Mouse (Mus musculus) hindbrain, postnatal 0 days (tissue): ENCODE data around the gene Olfr1089. TPM values are rescaled to one million over a fixed set of nuclear protein-coding genes. Genes with fewer than 3 reads are reported as not detected.

Experiments used
- ATAC-seq: fragments of 200-750 bp; cut with Nextera tagmentation; 2 replicates; pipeline ENCODE4 v1.8.0; 2017; ENCODE audit warnings: mild to moderate bottlenecking, moderate TSS enrichment, moderate library complexity
- DNase-seq: peaks from one replicate; pipeline ENCODE4 v3.0.0-alpha.2; 2015; ENCODE audit warnings: low spot score
- H3K27ac ChIP-seq: fragments of 300-500 bp; sonication (generic); 2 replicates; pipeline ENCODE4 v1.5.1; 2014; ENCODE audit warnings: mild to moderate bottlenecking
- H3K27me3 ChIP-seq: fragments of 300-500 bp; sonication (generic); 2 replicates; pipeline ENCODE4 v1.6.1; 2014; ENCODE audit warnings: low read length, mixed read lengths; ENCODE audit not compliant: insufficient read depth
- H3K36me3 ChIP-seq: fragments of 300-500 bp; sonication (generic); 2 replicates; pipeline ENCODE4 v1.6.1; 2014; ENCODE audit warnings: low read length, mixed read lengths; ENCODE audit not compliant: insufficient read depth
- H3K4me1 ChIP-seq: fragments of 300-500 bp; sonication (generic); 2 replicates; pipeline ENCODE4 v1.6.1; 2014; ENCODE audit warnings: antibody characterized with exemption, low read length, mixed read lengths; ENCODE audit not compliant: insufficient read depth
- H3K4me2 ChIP-seq: fragments of 300-500 bp; sonication (generic); 2 replicates; pipeline ENCODE4 v1.6.1; 2014; ENCODE audit warnings: low read depth, mild to moderate bottlenecking, low read length, moderate library complexity, mixed read lengths
- H3K4me3 ChIP-seq: fragments of 300-500 bp; sonication (generic); 2 replicates; pipeline ENCODE4 v1.5.1; 2014; ENCODE audit warnings: low read length
- H3K9ac ChIP-seq: fragments of 300-500 bp; sonication (generic); replicated peaks from 2 replicates; pipeline ENCODE4 v1.6.1; 2014; ENCODE audit warnings: mild to moderate bottlenecking, low read length, moderate library complexity, mixed read lengths
- H3K9me3 ChIP-seq: fragments of 300-500 bp; sonication (generic); 2 replicates; pipeline ENCODE4 v1.6.1; 2016; ENCODE audit warnings: low read length, mixed read lengths
- CTCF ChIP-seq: IDR thresholded peaks from 2 replicates; pipeline ENCODE4 v1.5.1; 2016; ENCODE audit warnings: antibody characterized with exemption, control low read depth, low read depth
- WGBS: fragments of 180-500 bp; shearing (Covaris S2); extraction: QIAGEN DNeasy Blood & Tissue Kit; methylation state at CpG from one replicate; pipeline ENCODE4 v1.1.7; 2014; 5-methylcytosine and 5-hydroxymethylcytosine counted together
- polyA plus RNA-seq: library from polyadenylated mRNA; unstranded; fragments of >200 nt; fragmentation: Nextera tagmentation; extraction: Ambion mirVana; gene quantifications from 2 replicates; pipeline ENCODE4 v1.2.1, GENCODE M21; 2015
- total RNA-seq: library from RNA; depleted of rRNA; stranded (reverse); fragments of >200 nt; gene quantifications from 2 replicates; pipeline ENCODE4 v1.2.3, GENCODE M21; 2014; rRNA removed

Olfr1089 gene
- not detected in 2 replicates for total RNA-seq
- polyA plus RNA-seq, result not detected in 2 replicates

DNA sequence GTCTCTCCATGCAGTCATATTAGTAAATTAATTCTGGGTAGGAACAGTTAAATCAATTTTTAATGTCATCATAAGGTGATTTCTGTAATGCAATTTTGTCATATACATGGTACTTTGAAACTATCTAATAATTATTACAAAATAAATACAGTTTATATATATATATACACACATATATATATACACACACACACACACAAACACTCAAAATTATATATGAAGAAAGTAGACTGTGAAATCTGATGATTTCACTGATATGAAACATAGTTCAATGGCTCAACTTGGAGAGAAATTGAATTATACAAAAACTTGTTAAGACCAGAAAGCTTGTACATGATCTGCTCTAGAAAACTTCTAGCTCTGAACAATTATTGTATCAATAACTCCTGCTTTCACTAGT, at the start of gene Olfr1089:
TSS of gene Olfr1089 (minus strand) at position 101 of the 400 bp plus-strand sequence.
- Histone ChIP-seq H3K4me3 (no peak within 1 kb of the TSS), H3K9me3 (no peaks in the 10 kb centered on the region)
- ATAC-seq, result no peak

DNA sequence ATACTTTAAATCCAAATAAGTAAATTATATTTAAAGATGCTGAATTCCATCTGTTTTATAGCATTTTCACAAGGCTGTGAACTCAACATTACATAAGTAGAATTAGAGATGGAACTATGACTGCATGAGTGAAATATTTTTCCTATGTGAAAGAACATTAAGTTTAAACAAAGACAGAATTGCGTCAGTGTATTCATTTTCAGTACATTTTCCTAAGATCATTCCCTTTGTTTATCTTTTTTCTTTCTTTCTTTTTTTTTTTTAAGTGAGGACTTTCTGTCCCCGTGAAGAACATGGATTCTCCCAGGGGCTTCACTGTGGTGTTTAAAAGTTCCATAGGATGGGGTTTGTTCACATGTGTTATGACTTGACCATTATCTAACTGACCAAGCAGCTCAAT, 48.7 kb upstream of the Olfr1089 start, which contains the start of gene Olfr1093:
TSS of gene Olfr1093 (plus strand) at position 301 of the 400 bp plus-strand sequence.
- Histone ChIP-seq H3K36me3 (no peaks in the 10 kb centered on the region), H3K27me3 (no peaks in the 10 kb centered on the region), H3K27ac (no peak within 1 kb of the TSS), H3K4me3 (no peak within 1 kb of the TSS), H3K4me1 (no peaks in the 10 kb centered on the region), H3K4me2 (no peak within 1 kb of the TSS), H3K9me3 (no peaks in the 10 kb centered on the region), H3K9ac (no peak within 1 kb of the TSS)
- 88% methylated on average over 2 of the region's 2 CpGs for WGBS
- no peak for DNase-seq
- ATAC-seq, result no peak
- TF ChIP-seq CTCF, result no peak

More for the DNA sequence above, at the start of gene Olfr1089:
- Histone ChIP-seq H3K36me3 (no peaks in the 10 kb centered on the region), H3K4me1 (no peaks in the 10 kb centered on the region), H3K27me3 (no peaks in the 10 kb centered on the region), H3K27ac (no peak within 1 kb of the TSS), H3K9ac (no peak within 1 kb of the TSS), H3K4me2 (no peak within 1 kb of the TSS)
- TF ChIP-seq CTCF, result no peak
- no peak for DNase-seq

- TF ChIP-seq CTCF, result no peak
- WGBS, result 97% methylated on average over 6 of the region's 6 CpGs
- no peaks in the 10 kb centered on the region for H3K4me1 ChIP-seq
- H3K27me3 ChIP-seq, result no peaks in the 10 kb centered on the region
- no peak for ATAC-seq
- no peaks in the 10 kb centered on the region for H3K9me3 ChIP-seq
- H3K9ac ChIP-seq, result no peak overlapping the region
- no peak overlapping the region for H3K4me3 ChIP-seq
- no peaks in the 10 kb centered on the region for H3K36me3 ChIP-seq
- no peak overlapping the region for H3K4me2 ChIP-seq
- no peak for DNase-seq
- H3K27ac ChIP-seq, result no peak overlapping the region
Observed at GRCm38 (mm10) chr2:86761050-86761449, 27.5 kb upstream of the Olfr1089 start.

- H3K27me3 ChIP-seq, result no peaks in the 10 kb centered on the region
- no peak for TF ChIP-seq CTCF
- 89% methylated on average over 1 of the region's 1 CpGs for WGBS
Observed at GRCm38 (mm10) chr2:86758893-86759292, 25.4 kb upstream of the Olfr1089 start, which contains the start of gene Olfr1090. Gene Olfr1090 (minus strand): TSS chr2:86758993.

DNA sequence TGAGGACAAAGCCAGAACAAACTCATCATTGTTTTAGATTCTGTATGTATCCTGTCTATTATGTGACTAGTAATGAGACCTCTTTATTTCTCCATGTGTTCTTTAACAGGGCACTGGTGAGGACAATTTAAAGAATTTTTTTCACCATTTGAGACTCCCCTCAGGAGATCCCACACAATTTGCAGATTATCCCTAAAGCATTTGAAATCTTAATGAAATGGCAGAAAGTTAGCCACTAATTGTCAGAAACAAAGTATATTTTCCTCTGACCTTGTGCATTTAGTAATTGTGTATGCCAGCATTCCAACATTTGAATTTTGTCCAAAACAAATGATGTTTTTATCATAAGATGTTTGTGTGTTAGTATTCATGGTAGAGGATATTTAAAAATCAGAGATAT, 35.2 kb downstream of the Olfr1089 start, which contains the start of gene Olfr1087:
TSS of gene Olfr1087 (minus strand) at position 101 of the 400 bp plus-strand sequence.
- no peak for ATAC-seq

More at GRCm38 (mm10) chr2:86758893-86759292, 25.4 kb upstream of the Olfr1089 start, which contains the start of gene Olfr1090:
- Histone ChIP-seq H3K9me3 (no peaks in the 10 kb centered on the region), H3K9ac (no peak within 1 kb of the TSS), H3K4me2 (no peak within 1 kb of the TSS), H3K4me1 (no peaks in the 10 kb centered on the region), H3K4me3 (no peak within 1 kb of the TSS), H3K36me3 (no peaks in the 10 kb centered on the region), H3K27ac (no peak within 1 kb of the TSS)
- ATAC-seq, result no peak
- no peak for DNase-seq

More for the DNA sequence above, 35.2 kb downstream of the Olfr1089 start, which contains the start of gene Olfr1087:
- Histone ChIP-seq H3K4me2 (no peak within 1 kb of the TSS), H3K4me1 (no peaks in the 10 kb centered on the region), H3K9me3 (no peaks in the 10 kb centered on the region), H3K27ac (no peak within 1 kb of the TSS), H3K4me3 (no peak within 1 kb of the TSS), H3K36me3 (no peaks in the 10 kb centered on the region), H3K27me3 (no peaks in the 10 kb centered on the region), H3K9ac (no peak within 1 kb of the TSS)
- TF ChIP-seq CTCF, result no peak
- DNase-seq, result no peak

Other genes with a start within 250 kb of the Olfr1089 start
- gene Olfr228, start 246.3 kb downstream of the Olfr1089 start, total RNA-seq, result not detected in 2 replicates
- not detected in 2 replicates for gene Olfr228, start 246.3 kb downstream of the Olfr1089 start, polyA plus RNA-seq
- not detected in 2 replicates for gene Olfr1076, start 225.2 kb downstream of the Olfr1089 start, total RNA-seq
- gene Olfr1076, start 225.2 kb downstream of the Olfr1089 start, polyA plus RNA-seq, result not detected in 2 replicates
- not detected in 2 replicates for gene Olfr1079, start 191.2 kb downstream of the Olfr1089 start, total RNA-seq
- gene Olfr1079, start 191.2 kb downstream of the Olfr1089 start, polyA plus RNA-seq, result not detected in 2 replicates
- not detected in 2 replicates for gene Olfr1080, start 175.5 kb downstream of the Olfr1089 start, total RNA-seq
- gene Olfr1080, start 175.5 kb downstream of the Olfr1089 start, polyA plus RNA-seq, result not detected in 2 replicates
- gene Olfr1082, start 134.7 kb downstream of the Olfr1089 start, total RNA-seq, result not detected in 2 replicates
- gene Olfr1082, start 134.7 kb downstream of the Olfr1089 start, polyA plus RNA-seq, result not detected in 2 replicates
- gene Olfr1084, start 94.0 kb downstream of the Olfr1089 start, total RNA-seq, result not detected in 2 replicates
- not detected in 2 replicates for gene Olfr1084, start 94.0 kb downstream of the Olfr1089 start, polyA plus RNA-seq
- not detected in 2 replicates for gene Olfr1085, start 71.7 kb downstream of the Olfr1089 start, total RNA-seq
- gene Olfr1085, start 71.7 kb downstream of the Olfr1089 start, polyA plus RNA-seq, result not detected in 2 replicates
- gene Olfr1086, start 53.6 kb downstream of the Olfr1089 start, total RNA-seq, result not detected in 2 replicates
- not detected in 2 replicates for gene Olfr1086, start 53.6 kb downstream of the Olfr1089 start, polyA plus RNA-seq
- not detected in 2 replicates for gene Olfr1087, start 35.3 kb downstream of the Olfr1089 start, total RNA-seq
- gene Olfr1087, start 35.3 kb downstream of the Olfr1089 start, polyA plus RNA-seq, result not detected in 2 replicates
- not detected in 2 replicates for gene Olfr1090, start 25.3 kb upstream of the Olfr1089 start, total RNA-seq
- gene Olfr1090, start 25.3 kb upstream of the Olfr1089 start, polyA plus RNA-seq, result not detected in 2 replicates
- not detected in 2 replicates for gene Olfr1093, start 48.8 kb upstream of the Olfr1089 start, total RNA-seq
- gene Olfr1093, start 48.8 kb upstream of the Olfr1089 start, polyA plus RNA-seq, result not detected in 2 replicates
- not detected in 2 replicates for gene Olfr141, start 76.3 kb upstream of the Olfr1089 start, total RNA-seq
- gene Olfr141, start 76.3 kb upstream of the Olfr1089 start, polyA plus RNA-seq, result not detected in 2 replicates
- gene Olfr1094, start 91.0 kb upstream of the Olfr1089 start, total RNA-seq, result not detected in 2 replicates
- not detected in 2 replicates for gene Olfr1094, start 91.0 kb upstream of the Olfr1089 start, polyA plus RNA-seq
- gene Olfr1095, start 118.0 kb upstream of the Olfr1089 start, total RNA-seq, result not detected in 2 replicates
- not detected in 2 replicates for gene Olfr1095, start 118.0 kb upstream of the Olfr1089 start, polyA plus RNA-seq
- not detected in 2 replicates for gene Gm13723, start 141.1 kb upstream of the Olfr1089 start, total RNA-seq
- gene Gm13723, start 141.1 kb upstream of the Olfr1089 start, polyA plus RNA-seq, result not detected in 2 replicates
- gene Olfr1097, start 158.5 kb upstream of the Olfr1089 start, total RNA-seq, result not detected in 2 replicates
- gene Olfr1097, start 158.5 kb upstream of the Olfr1089 start, polyA plus RNA-seq, result not detected in 2 replicates
- not detected in 2 replicates for gene Olfr1098, start 190.8 kb upstream of the Olfr1089 start, total RNA-seq
- gene Olfr1098, start 190.8 kb upstream of the Olfr1089 start, polyA plus RNA-seq, result not detected in 2 replicates
- gene Olfr1099, start 227.0 kb upstream of the Olfr1089 start, total RNA-seq, result not detected in 2 replicates
- not detected in 2 replicates for gene Olfr1099, start 227.0 kb upstream of the Olfr1089 start, polyA plus RNA-seq
- not detected in 2 replicates for gene Olfr1100, start 246.3 kb upstream of the Olfr1089 start, total RNA-seq
- gene Olfr1100, start 246.3 kb upstream of the Olfr1089 start, polyA plus RNA-seq, result not detected in 2 replicates